ENCODE assay signal across 9 mouse cellular contexts in genomic region chr1:78864351-78864750, GRCm38 (mm10). TPM values are rescaled to one million over a fixed set of nuclear protein-coding genes. Genes with fewer than 3 reads are reported as not detected.
DNase-seq lines count a peak whose midpoint lies in the region; ATAC-seq and TF ChIP-seq lines count a peak whose summit lies in the region.
"Had no signal": no experiment of that assay in that cellular context is flagged by ENCODE, and none has a peak within 500 bp of the region (broad histone marks: within the 10 kb centered on the region; RNA-seq: fewer than 3 reads in every experiment).

No protein-coding gene starts in this region.

- WGBS in heart, adult 2 months, result 21% methylated on average over 6 of the region's 6 CpGs
- 27% methylated on average over 6 of the region's 6 CpGs for WGBS in kidney, embryonic 16.5 days
- WGBS in stomach, embryonic 16.5 days, result 48% methylated on average over 6 of the region's 6 CpGs
- WGBS in forebrain, embryonic 12.5 days, result 83% methylated on average over 6 of the region's 6 CpGs
- 84% methylated on average over 6 of the region's 6 CpGs for WGBS in midbrain, embryonic 14.5 days

- peaks cover 18% of the 10 kb centered on the region for H3K4me1 ChIP-seq in heart, adult 2 months (ENCODE audit: control insufficient read depth, insufficient read depth, low read length)
- H3K4me1 ChIP-seq in kidney, embryonic 16.5 days (ENCODE audit: insufficient read depth, low read length), result peaks cover 9% of the 10 kb centered on the region; the same call in 1 of the 2 replicates
- H3K4me1 ChIP-seq in stomach, embryonic 16.5 days (ENCODE audit: control insufficient read depth, insufficient read depth, low read length), result no peaks in the 10 kb centered on the region
- H3K4me1 ChIP-seq in forebrain, embryonic 12.5 days, result no peaks in the 10 kb centered on the region
- no peaks in the 10 kb centered on the region for H3K4me1 ChIP-seq in midbrain, embryonic 14.5 days (ENCODE audit: control insufficient read depth, insufficient read depth, low read length)

- H3K27me3 ChIP-seq in heart, adult 2 months (ENCODE audit: control insufficient read depth, insufficient read depth, low read length), result no peaks in the 10 kb centered on the region
- no peaks in the 10 kb centered on the region for H3K27me3 ChIP-seq in kidney, embryonic 16.5 days (ENCODE audit: insufficient read depth, low read length)
- H3K27me3 ChIP-seq in stomach, embryonic 16.5 days (ENCODE audit: control insufficient read depth, insufficient read depth, low read length), result no peaks in the 10 kb centered on the region
- no peaks in the 10 kb centered on the region for H3K27me3 ChIP-seq in forebrain, embryonic 12.5 days
- H3K27me3 ChIP-seq in midbrain, embryonic 14.5 days (ENCODE audit: control insufficient read depth, insufficient read depth, low read length), result no peaks in the 10 kb centered on the region
- H3K27me3 ChIP-seq: Patski had no signal

- TF ChIP-seq CTCF in heart, adult 2 months (IDR thresholded peaks at IDR 0.05), result no peak

- TF ChIP-seq POLR2A in heart, adult 2 months (IDR thresholded peaks at IDR 0.05; ENCODE audit: insufficient read depth, low read depth, low read length), result no peak

- no peaks in the 10 kb centered on the region for H3K79me2 ChIP-seq in heart, adult 2 months (replicated peaks; ENCODE audit: control insufficient read depth, insufficient read depth, low read length)

- peak overlapping the region; percentile 74 for H3K27ac ChIP-seq in heart, adult 2 months
- H3K27ac ChIP-seq in kidney, embryonic 16.5 days (ENCODE audit: low read length), result peak overlapping the region; percentile 68
- peak overlapping the region; percentile 38; the same call in 1 of the 2 replicates for H3K27ac ChIP-seq in stomach, embryonic 16.5 days (ENCODE audit: low read length)
- no peak overlapping the region for H3K27ac ChIP-seq in forebrain, embryonic 12.5 days
- no peak overlapping the region for H3K27ac ChIP-seq in midbrain, embryonic 14.5 days (replicated peaks; ENCODE audit: low read depth, low read length)

- peak; percentile 38 for DNase-seq in urinary bladder, postnatal 14 days (ENCODE audit: low spot score)
- DNase-seq in urinary bladder, adult 2 months (ENCODE audit: low spot score), result no peak
- peak; percentile 43 to 59 for DNase-seq in heart, adult 2 months
- DNase-seq in right cerebral cortex, postnatal 10 days (ENCODE audit: low spot score in 2 of 2), result no peak
- no peak for DNase-seq in midbrain, embryonic 14.5 days

- H3K36me3 ChIP-seq in heart, adult 2 months (ENCODE audit: control insufficient read depth, insufficient read depth, low read length), result peaks cover 6% of the 10 kb centered on the region
- no peaks in the 10 kb centered on the region for H3K36me3 ChIP-seq in kidney, embryonic 16.5 days (ENCODE audit: insufficient read depth, low read length)
- no peaks in the 10 kb centered on the region for H3K36me3 ChIP-seq in stomach, embryonic 16.5 days (ENCODE audit: control insufficient read depth, insufficient read depth, low read length)
- H3K36me3 ChIP-seq in forebrain, embryonic 12.5 days (replicated peaks), result no peaks in the 10 kb centered on the region
- H3K36me3 ChIP-seq in midbrain, embryonic 14.5 days (ENCODE audit: control insufficient read depth, insufficient read depth, low read length), result no peaks in the 10 kb centered on the region

- TF ChIP-seq EP300 in heart, adult 2 months (IDR thresholded peaks at IDR 0.05; ENCODE audit: insufficient read depth, low read depth, low read length), result no peak

- peak overlapping the region; percentile 2; the same call in 1 of the 2 replicates for H3K4me3 ChIP-seq in heart, adult 2 months
- no peak overlapping the region for H3K4me3 ChIP-seq in kidney, embryonic 16.5 days (ENCODE audit: low read length)
- H3K4me3 ChIP-seq in stomach, embryonic 16.5 days (replicated peaks; ENCODE audit: low read length), result no peak overlapping the region
- H3K4me3 ChIP-seq in forebrain, embryonic 12.5 days (replicated peaks), result no peak overlapping the region
- H3K4me3 ChIP-seq in midbrain, embryonic 14.5 days (replicated peaks; ENCODE audit: low read depth, low read length), result no peak overlapping the region

- intact Hi-C loops in heart, adult 2 months (cut with DNase I), result loop anchor here (5.0 kb wide), 1 partner anchor 42 kb away; no protein-coding TSS in a partner anchor

- peak overlapping the region; percentile 8; the same call in 1 of the 2 replicates for H3K9ac ChIP-seq in heart, adult 2 months (ENCODE audit: low read depth, low read length)
- H3K9ac ChIP-seq in kidney, embryonic 16.5 days (replicated peaks; ENCODE audit: low read length), result no peak overlapping the region
- H3K9ac ChIP-seq in stomach, embryonic 16.5 days (ENCODE audit: low read length), result no peak overlapping the region
- no peak overlapping the region for H3K9ac ChIP-seq in forebrain, embryonic 12.5 days
- H3K9ac ChIP-seq in midbrain, embryonic 14.5 days (replicated peaks; ENCODE audit: low read length), result no peak overlapping the region

- no peaks in the 10 kb centered on the region for H3K9me3 ChIP-seq in kidney, embryonic 16.5 days (ENCODE audit: low read length)
- H3K9me3 ChIP-seq in stomach, embryonic 16.5 days (replicated peaks; ENCODE audit: control insufficient read depth, low read length), result no peaks in the 10 kb centered on the region
- no peaks in the 10 kb centered on the region for H3K9me3 ChIP-seq in forebrain, embryonic 12.5 days
- no peaks in the 10 kb centered on the region for H3K9me3 ChIP-seq in midbrain, embryonic 14.5 days (ENCODE audit: control insufficient read depth, low read length)

- no peak for ATAC-seq in kidney, embryonic 16.5 days (ENCODE audit: low FRiP score, low TSS enrichment)
- ATAC-seq in stomach, embryonic 16.5 days (ENCODE audit: insufficient read depth, low FRiP score), result no peak
- ATAC-seq in forebrain, embryonic 12.5 days (ENCODE audit: low FRiP score), result no peak
- ATAC-seq in midbrain, embryonic 14.5 days (ENCODE audit: low FRiP score, low TSS enrichment), result no peak
- ATAC-seq: Patski had no signal

- H3K4me2 ChIP-seq in kidney, embryonic 16.5 days (replicated peaks; ENCODE audit: low read depth, low read length), result no peak overlapping the region
- no peak overlapping the region for H3K4me2 ChIP-seq in stomach, embryonic 16.5 days (ENCODE audit: low read depth, low read length)
- no peak overlapping the region for H3K4me2 ChIP-seq in forebrain, embryonic 12.5 days
- H3K4me2 ChIP-seq in midbrain, embryonic 14.5 days (ENCODE audit: low read length), result no peak overlapping the region

RNA-seq across cellular contexts. Expression of gene Kcne4, which starts 47.8 kb away (rescaled TPM):
- polyA plus RNA-seq in urinary bladder, adult 2 months (2012; rRNA removed), result 17.3 and 19.4 TPM in 2 replicates
- total RNA-seq in heart, adult 2 months (2021), result 1 to 10 TPM; 1.7 to 2.7 TPM
- polyA plus RNA-seq in heart, adult 2 months (2012; rRNA removed), result 1.1 and 1.8 TPM in 2 replicates
- polyA plus RNA-seq in kidney, embryonic 16.5 days (2015; fragmentation: Nextera tagmentation; extraction: Ambion mirVana), result 9.8 and 10.6 TPM in 2 replicates
- 11.5 and 13.7 TPM in 2 replicates for polyA plus RNA-seq in stomach, embryonic 16.5 days (2015; fragmentation: Nextera tagmentation; extraction: Ambion mirVana)
- polyA plus RNA-seq in forebrain, embryonic 12.5 days (2016; fragmentation: Nextera tagmentation; extraction: Ambion mirVana), result 1.0 and 1.2 TPM in 2 replicates
- polyA plus RNA-seq in midbrain, embryonic 14.5 days (2014; fragmentation: Nextera tagmentation; extraction: Ambion mirVana), result 0.63 and 1.5 TPM in 2 replicates

Comparison
In these comparisons a context has a peak if more than half of its experiments do, and no peak if none do; other contexts are left out.
1. DNase-seq: peak in urinary bladder, postnatal 14 days (single experiment) and heart, adult 2 months (2 of 2); none in urinary bladder, adult 2 months (single experiment), right cerebral cortex, postnatal 10 days (0 of 2) and midbrain, embryonic 14.5 days (single experiment).
2. H3K27ac ChIP-seq: peak in heart, adult 2 months (single experiment), kidney, embryonic 16.5 days (single experiment) and stomach, embryonic 16.5 days (single experiment); none in forebrain, embryonic 12.5 days (single experiment) and midbrain, embryonic 14.5 days (single experiment).